Mouse (Mus musculus) small intestine, adult 2 months (tissue): ENCODE data around the gene M6pr. TPM values are rescaled to one million over a fixed set of nuclear protein-coding genes. Genes with fewer than 3 reads are reported as not detected.

ENCODE experiments used
- H3K27ac ChIP-seq: fragments of 200-500 bp; 2 replicates; pipeline ENCODE4 v1.5.1; 2012; ENCODE audit warnings: low read depth, low read length, control low read depth, inconsistent platforms; ENCODE audit not compliant: insufficient read depth
- H3K27me3 ChIP-seq: fragments of 200-500 bp; 2 replicates; pipeline ENCODE4 v1.6.1; 2012; ENCODE audit warnings: mild to moderate bottlenecking, moderate library complexity, low read length, inconsistent platforms; ENCODE audit not compliant: control insufficient read depth, insufficient read depth
- H3K36me3 ChIP-seq: fragments of 200-500 bp; 2 replicates; pipeline ENCODE4 v1.6.1; 2012; ENCODE audit warnings: mild to moderate bottlenecking, low read length, control low read depth, inconsistent platforms; ENCODE audit not compliant: control insufficient read depth, insufficient read depth
- H3K4me1 ChIP-seq: fragments of 200-500 bp; 2 replicates; pipeline ENCODE4 v1.6.1; 2012; ENCODE audit warnings: low read length, inconsistent platforms, mixed read lengths; ENCODE audit not compliant: control insufficient read depth, insufficient read depth, insufficient read length
- H3K4me3 ChIP-seq: fragments of 200-500 bp; 2 replicates; pipeline ENCODE4 v1.5.1; 2012; ENCODE audit warnings: low read depth, mild to moderate bottlenecking, control low read depth, inconsistent platforms, low read length, moderate library complexity
- CTCF ChIP-seq: fragments of 200-500 bp; IDR thresholded peaks from 2 replicates; pipeline ENCODE4 v1.5.1; 2012; ENCODE audit warnings: low read depth, mild to moderate bottlenecking, control low read depth, inconsistent platforms, low read length, moderate library complexity, mixed read lengths; ENCODE audit not compliant: insufficient replicate concordance, insufficient read length; ENCODE audit errors: extremely low read depth
- POLR2A ChIP-seq: fragments of 200-500 bp; IDR thresholded peaks from 2 replicates; pipeline ENCODE4 v1.6.1; 2012; ENCODE audit warnings: low read depth, mild to moderate bottlenecking, control low read depth, inconsistent platforms, low read length, moderate library complexity
- WGBS: fragments of 180-500 bp; shearing (Covaris S2); methylation state at CpG from one replicate; pipeline ENCODE4 v1.1.7; 2018; 5-methylcytosine and 5-hydroxymethylcytosine counted together
- polyA plus RNA-seq: library from polyadenylated mRNA; depleted of rRNA; stranded (reverse); fragments of >200 nt; gene quantifications from 2 replicates; pipeline ENCODE4 v1.2.3, GENCODE M21; 2012

The M6pr gene
- polyA plus RNA-seq, 1 experiment, result 23.9 TPM

- H3K4me1 ChIP-seq, result no peaks in the 10 kb centered on the region
- no peaks in the 10 kb centered on the region for H3K27me3 ChIP-seq
- H3K27ac ChIP-seq, result no peak overlapping the region
- 78% methylated on average over 12 of the region's 12 CpGs for WGBS
- H3K4me3 ChIP-seq, result no peak overlapping the region
- H3K36me3 ChIP-seq, result no peaks in the 10 kb centered on the region
- TF ChIP-seq POLR2A (no peak), CTCF (no peak)
Observed at GRCm38 (mm10) chr6:122304790-122305555, 3.5 kb upstream of the M6pr start.

DNA sequence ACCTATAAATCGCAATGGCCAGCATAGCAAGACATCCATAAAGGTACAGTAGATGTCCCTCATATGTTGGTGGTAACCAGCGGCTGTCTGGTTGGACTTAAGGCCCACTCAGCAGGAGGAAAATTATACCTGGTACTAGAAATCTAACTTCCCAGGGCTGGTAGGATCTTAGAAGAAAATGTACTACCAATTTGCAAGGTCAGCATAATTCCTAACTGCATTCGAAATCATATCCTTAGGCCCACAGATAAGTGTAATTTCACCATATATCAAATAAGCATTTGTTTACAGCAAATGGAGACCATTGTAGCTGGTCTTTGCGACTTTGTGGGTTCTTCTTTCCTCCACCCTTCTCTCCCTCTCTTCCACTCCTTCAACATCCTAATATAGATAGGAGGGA is 1.8 kb upstream of the M6pr start:
- peaks cover 3% of the 10 kb centered on the region; the same call in 1 of the 2 replicates for H3K4me1 ChIP-seq
- no peak overlapping the region for H3K27ac ChIP-seq
- 85% methylated on average over 4 of the region's 4 CpGs for whole genome bisulfite sequencing
- H3K4me3 ChIP-seq, result no peak overlapping the region
- H3K27me3 ChIP-seq, result no peaks in the 10 kb centered on the region
- no peak for TF ChIP-seq POLR2A
- TF ChIP-seq CTCF, result no peak
- H3K36me3 ChIP-seq, result no peaks in the 10 kb centered on the region

DNA sequence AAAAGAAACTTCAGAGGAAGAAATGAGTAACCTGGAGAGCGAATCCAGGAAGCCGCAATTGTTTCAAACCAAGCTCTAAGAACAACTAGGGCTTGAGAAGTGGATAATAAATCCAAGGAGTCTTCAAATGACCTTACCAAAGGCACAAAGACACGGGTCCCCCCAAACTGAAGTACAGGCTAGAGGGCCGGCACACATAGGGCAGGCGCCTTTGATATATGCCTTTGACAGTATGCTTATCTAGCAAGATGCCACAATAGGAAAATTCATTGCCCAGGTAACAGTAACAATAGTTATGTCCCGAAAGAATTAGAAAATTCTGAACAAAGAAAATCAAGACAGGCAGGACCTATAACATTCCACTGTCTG is 400 bp upstream of the M6pr start:
- no peaks in the 10 kb centered on the region for H3K27me3 ChIP-seq
- no peak overlapping the region for H3K4me3 ChIP-seq
- H3K27ac ChIP-seq, result no peak overlapping the region
- H3K4me1 ChIP-seq, result peaks cover 3% of the 10 kb centered on the region; the same call in 1 of the 2 replicates
- WGBS, result 67% methylated on average over 6 of the region's 6 CpGs
- 0 out of 2 replicates have a peak, but pooled peaks cover 4% of the 10 kb centered on the region for H3K36me3 ChIP-seq
- no peak for TF ChIP-seq POLR2A

- under 1% methylated on average over 11 of the region's 11 CpGs for WGBS
- peak overlapping the region; percentile 65 for H3K27ac ChIP-seq
- H3K4me3 ChIP-seq, result peak overlapping the region; percentile 78
- TF ChIP-seq POLR2A (no peak), CTCF (no peak)
- no peaks in the 10 kb centered on the region for H3K27me3 ChIP-seq
- peaks cover 14% of the 10 kb centered on the region for H3K36me3 ChIP-seq
- peaks cover 3% of the 10 kb centered on the region; the same call in 1 of the 2 replicates for H3K4me1 ChIP-seq
Observed at GRCm38 (mm10) chr6:122309446-122309960, 983 bp downstream of the M6pr start.

- peaks cover 22% of the 10 kb centered on the region for H3K36me3 ChIP-seq
- 17% methylated on average over 5 of the region's 5 CpGs for WGBS
- TF ChIP-seq CTCF, result no peak
- no peak for TF ChIP-seq POLR2A
- no peak overlapping the region for H3K27ac ChIP-seq
- no peak overlapping the region for H3K4me3 ChIP-seq
- no peaks in the 10 kb centered on the region for H3K27me3 ChIP-seq
- H3K4me1 ChIP-seq, result peaks cover 3% of the 10 kb centered on the region; the same call in 1 of the 2 replicates
Observed at GRCm38 (mm10) chr6:122310187-122310820, 1.8 kb downstream of the M6pr start.

- H3K27ac ChIP-seq, result no peak overlapping the region
- peaks cover 52% of the 10 kb centered on the region for H3K36me3 ChIP-seq
- H3K4me3 ChIP-seq, result no peak overlapping the region
- WGBS, result 94% methylated on average over 1 of the region's 1 CpGs
- no peaks in the 10 kb centered on the region for H3K27me3 ChIP-seq
- TF ChIP-seq CTCF (no peak), POLR2A (no peak)
- H3K4me1 ChIP-seq, result no peaks in the 10 kb centered on the region
Observed at GRCm38 (mm10) chr6:122318726-122319125, 10.2 kb downstream of the M6pr start.

DNA sequence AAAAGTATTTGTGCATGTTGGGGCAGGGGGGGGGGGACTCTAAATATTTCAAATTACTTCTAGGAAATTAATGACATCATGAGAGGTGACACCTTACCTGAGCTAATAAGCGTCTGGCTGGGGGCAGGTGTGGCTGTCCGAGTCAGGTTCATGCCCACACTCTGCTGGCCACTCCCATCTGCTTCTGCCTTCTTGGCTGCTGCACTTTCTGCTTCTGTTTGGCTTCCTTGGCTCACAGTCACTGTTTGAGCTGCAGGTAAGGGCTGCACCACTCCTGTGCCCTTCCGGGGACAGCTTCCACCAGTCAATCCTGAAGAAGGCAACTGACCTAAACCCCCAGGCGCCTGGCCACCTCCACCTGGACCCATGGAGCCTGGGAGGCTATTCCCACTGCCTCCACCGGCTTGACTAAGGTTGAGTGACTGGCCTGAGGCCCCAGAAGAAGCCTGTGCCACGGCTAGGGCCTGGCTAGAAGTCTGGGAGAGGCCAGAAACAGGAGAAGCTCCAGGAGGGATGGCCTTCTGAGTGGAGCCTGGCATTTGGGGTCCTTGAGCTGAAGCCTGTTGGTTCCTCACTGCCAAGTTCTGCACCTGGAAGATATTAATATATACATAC is 16.9 kb downstream of the M6pr start:
- H3K27me3 ChIP-seq, result no peaks in the 10 kb centered on the region
- H3K36me3 ChIP-seq, result peaks cover 9% of the 10 kb centered on the region
- WGBS, result 77% methylated on average over 6 of the region's 6 CpGs
- H3K27ac ChIP-seq, result no peak overlapping the region
- no peak overlapping the region for H3K4me3 ChIP-seq
- TF ChIP-seq POLR2A (no peak), CTCF (no peak)
- no peaks in the 10 kb centered on the region for H3K4me1 ChIP-seq
